Mouse (Mus musculus) megakaryocyte, adult 5-6 weeks (primary cell): ENCODE data around the gene Dmap1. TPM values are rescaled to one million over a fixed set of nuclear protein-coding genes. Genes with fewer than 3 reads are reported as not detected.

Source experiments
- ATAC-seq: 2 replicates; pipeline ENCODE4 v1.8.0; 2016; ENCODE audit warnings: mild to moderate bottlenecking, inconsistent platforms; ENCODE audit not compliant: poor library complexity, severe bottlenecking
- total RNA-seq, 2 experiments: library from RNA; stranded (forward) in 1 of 2; stranded (reverse) in 1 of 2; fragments of 153-499, 151-499 nt in 1 of 2; fragments of 221-1000, 200-1000 nt in 1 of 2; gene quantifications; 2 replicates each; pipeline versions ENCODE4 v1.2.3 to v1.2.4; 2015 to 2017

The Dmap1 gene
- total RNA-seq (2015) (9.6 and 11.3 TPM in 2 replicates), total RNA-seq (2017) (14.7 and 18.1 TPM in 2 replicates)

- ATAC-seq = peak; percentile 97
Measured at GRCm38 (mm10) chr4:117681931-117682461, at the start of gene Dmap1. Gene Dmap1 (minus strand): TSS chr4:117682273.

GRCm38 (mm10) chr4:117724112-117724511, 42.0 kb upstream of the Dmap1 start, which contains the start of gene Gm12845:
Gene Gm12845 (plus strand): TSS chr4:117724412.
- no peak for ATAC-seq

GRCm38 (mm10) chr4:117713303-117714098, 31.4 kb upstream of the Dmap1 start:
- ATAC-seq = no peak

DNA sequence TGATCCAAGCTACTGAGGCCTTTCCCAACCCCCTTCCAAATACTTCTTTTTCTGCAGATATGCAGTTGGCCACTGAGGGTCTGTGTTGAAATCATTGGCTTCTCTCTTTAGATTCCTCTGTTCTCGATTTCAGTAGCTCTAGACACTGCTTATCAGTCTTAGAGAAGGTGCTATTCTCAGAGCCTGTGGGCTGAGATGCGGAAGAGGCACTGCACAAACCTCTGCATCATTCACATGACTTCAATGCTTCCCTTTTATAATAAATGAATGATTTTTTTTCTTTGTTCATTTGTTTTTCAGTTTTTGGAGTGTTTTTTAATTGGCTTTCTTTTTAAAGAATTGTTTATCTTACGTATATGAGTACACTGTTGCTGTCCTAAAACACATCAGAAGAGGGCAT, 30.2 kb upstream of the Dmap1 start:
- no peak; the same call in 1 of the 2 replicates for ATAC-seq

GRCm38 (mm10) chr4:117708780-117709550, 26.9 kb upstream of the Dmap1 start:
- no peak for ATAC-seq

- ATAC-seq = 0 out of 2 replicates have a peak, but pooled peaks have one; percentile 49
Measured at GRCm38 (mm10) chr4:117705361-117705760, 23.3 kb upstream of the Dmap1 start.

DNA sequence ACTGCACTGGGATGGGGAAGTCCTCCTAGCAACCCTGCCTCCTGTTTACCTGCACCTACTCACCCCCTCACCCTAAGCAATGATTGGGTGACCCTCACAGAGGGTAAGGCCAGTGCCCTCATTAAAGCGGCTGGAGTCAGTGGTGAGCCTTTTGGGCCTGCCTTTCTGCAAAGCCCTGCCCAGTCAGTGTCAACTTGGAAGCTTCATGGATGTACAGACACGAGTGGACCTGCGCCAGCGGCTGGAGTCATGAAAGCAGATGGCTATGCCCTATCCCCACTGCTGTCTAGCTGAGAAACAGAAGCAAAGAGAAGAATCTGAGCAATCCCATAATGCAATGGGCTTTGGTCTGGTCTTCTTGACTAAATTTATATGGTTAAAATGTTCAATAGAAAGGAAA, 4.3 kb upstream of the Dmap1 start:
- no peak for ATAC-seq

GRCm38 (mm10) chr4:117683048-117683768, 1.1 kb upstream of the Dmap1 start:
- ATAC-seq = no peak

DNA sequence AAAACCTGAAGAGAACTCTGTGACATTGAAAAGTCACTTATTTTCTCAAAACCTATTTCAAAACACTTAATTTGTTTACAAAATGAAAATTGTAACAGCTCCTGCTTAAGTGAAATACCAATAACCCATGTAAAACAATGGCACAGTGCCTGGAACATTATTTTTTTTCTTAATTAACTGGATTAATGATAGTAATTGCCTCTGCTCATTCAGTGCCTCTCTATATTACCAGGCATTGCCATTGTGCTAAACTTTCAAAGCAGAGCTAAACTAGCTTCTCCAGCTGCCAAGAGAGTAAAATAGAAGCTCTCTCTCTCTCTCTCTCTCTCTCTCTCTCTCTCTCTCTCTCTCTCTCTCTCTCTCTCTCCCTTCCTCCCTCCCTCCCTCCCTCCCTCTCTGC, 390 bp upstream of the Dmap1 start:
- ATAC-seq = no peak

GRCm38 (mm10) chr4:117680963-117681362, 1.1 kb downstream of the Dmap1 start:
- ATAC-seq = no peak

- peak; percentile 72 for ATAC-seq
Measured at GRCm38 (mm10) chr4:117676903-117677302, 5.2 kb downstream of the Dmap1 start.

GRCm38 (mm10) chr4:117673901-117674300, 8.2 kb downstream of the Dmap1 start:
- no peak for ATAC-seq

DNA sequence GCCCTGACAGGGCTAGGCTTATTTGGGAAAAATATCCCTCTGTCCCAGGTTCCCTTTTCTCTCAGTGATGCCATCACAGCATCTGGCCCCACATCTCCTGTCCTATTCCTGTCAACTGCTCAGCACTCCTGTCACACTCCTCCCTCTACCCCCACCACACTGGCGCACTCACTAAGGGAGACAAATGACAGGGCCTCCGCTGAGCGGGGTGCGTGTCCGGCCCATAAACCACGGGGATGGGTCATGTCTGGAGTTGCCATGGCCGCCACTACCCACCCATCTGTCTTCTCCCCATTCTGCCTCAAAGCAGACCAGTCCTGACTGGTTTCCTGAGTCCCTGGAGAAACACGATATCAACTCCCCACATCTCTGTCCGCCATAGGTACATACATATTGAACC, 10.0 kb downstream of the Dmap1 start:
- no peak for ATAC-seq

DNA sequence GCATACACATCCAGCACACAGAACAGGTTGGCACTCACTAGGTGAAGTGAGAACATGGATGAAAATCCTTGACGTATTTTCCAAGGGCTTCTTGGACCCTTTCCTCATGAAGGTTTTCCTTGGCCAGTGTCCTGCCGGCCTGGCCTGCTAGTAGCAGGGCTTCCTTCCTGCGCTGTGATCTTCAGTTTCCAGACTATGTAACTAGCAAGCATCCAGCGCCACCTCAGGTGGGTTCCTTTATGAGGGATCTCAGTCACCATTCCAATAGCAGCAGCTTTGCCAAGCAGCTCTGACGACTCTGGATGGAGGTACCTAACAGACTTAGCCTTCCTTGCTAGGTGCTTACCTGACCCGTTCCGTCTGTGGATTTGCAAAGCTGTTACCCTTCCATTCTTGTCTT, 12.2 kb downstream of the Dmap1 start:
- ATAC-seq = no peak

- ATAC-seq = no peak
Measured at GRCm38 (mm10) chr4:117666054-117666453, 16.0 kb downstream of the Dmap1 start.

GRCm38 (mm10) chr4:117665531-117665930, 16.5 kb downstream of the Dmap1 start:
- ATAC-seq = no peak

DNA sequence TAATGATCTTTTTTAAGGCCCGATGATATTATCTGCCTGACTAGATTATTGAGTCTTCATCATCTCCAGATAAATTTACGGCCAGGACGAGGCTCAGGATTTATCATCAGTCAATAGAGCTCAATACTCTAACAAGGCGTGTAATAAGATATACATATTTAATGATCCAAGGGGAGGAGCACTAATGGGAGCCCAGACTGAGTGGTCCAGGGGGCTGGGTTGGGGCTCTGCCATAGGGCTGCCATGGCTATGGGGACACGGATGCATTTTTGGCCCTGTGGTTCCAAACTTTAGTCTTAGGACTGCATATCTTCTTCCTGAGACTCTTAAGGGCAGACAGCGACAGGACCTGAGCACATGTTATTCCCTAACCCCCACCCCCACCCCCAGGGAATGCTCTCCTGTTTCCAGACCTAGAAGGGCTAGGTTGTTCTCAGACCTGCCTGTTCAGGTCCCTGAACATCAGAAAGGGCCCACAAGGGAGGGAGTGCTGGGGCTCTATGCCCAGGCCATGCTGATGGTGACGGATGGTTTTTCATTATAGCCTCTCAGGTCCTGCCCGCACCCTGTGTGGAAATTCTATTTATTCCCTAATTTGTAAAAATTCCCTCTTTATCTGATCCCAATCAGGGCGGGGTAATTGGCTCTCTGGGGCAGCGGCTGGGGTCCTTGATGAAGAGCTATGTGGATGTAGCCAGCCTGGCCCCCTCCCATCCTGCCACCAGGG, 17.5 kb downstream of the Dmap1 start:
- ATAC-seq = no peak

DNA sequence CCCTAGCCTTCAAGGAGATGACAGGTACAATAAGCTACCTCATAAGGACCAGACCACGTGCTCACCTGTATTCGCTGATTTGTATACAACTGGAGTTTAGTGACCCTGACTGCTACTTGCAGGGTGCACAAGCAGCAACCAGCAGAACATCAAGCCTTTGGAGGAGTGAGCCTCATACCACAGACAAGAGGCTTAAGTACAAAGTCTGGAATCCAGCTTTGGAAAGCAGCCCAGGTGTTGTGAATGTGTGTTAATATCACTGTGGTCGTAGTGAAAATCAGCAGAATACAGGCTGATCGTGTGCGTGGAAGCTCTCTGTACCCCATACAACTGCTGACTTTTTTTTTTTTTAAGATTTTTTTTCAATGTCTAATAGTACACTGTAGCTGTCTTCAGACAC, 22.1 kb downstream of the Dmap1 start:
- ATAC-seq = no peak

- no peak for ATAC-seq
Measured at GRCm38 (mm10) chr4:117658582-117659444, 23.3 kb downstream of the Dmap1 start.
